In the genomic region with DNA sequence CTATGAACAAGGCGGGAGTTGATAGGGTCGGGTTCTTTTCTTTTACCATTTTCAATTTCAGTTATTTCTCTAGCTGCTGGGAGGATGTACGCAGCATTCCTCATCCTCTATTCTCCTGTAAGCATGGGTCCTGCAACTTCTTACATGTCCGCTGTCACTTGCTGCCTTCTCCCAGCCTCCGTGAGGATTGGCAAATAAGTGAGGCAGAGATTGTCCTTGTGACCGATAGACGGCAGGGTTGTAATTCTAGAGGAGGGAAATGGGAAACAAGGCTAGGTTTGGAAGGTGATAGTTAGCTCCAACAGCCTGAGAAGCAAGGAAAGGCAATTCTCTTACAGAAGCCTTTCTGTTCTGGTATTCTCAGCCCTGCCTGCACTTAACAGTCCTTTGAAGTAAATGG, we compare ENCODE assay signal across 19 mouse cellular contexts.
DNase-seq lines count a peak whose midpoint lies in the region; ATAC-seq and TF ChIP-seq lines count a peak whose summit lies in the region.
"Had no signal": no experiment of that assay in that cellular context is flagged by ENCODE, and none has a peak within 500 bp of the region (broad histone marks: within the 10 kb centered on the region; RNA-seq: fewer than 3 reads in every experiment).

No protein-coding gene starts in this region.

- no peaks in the 10 kb centered on the region for H3K36me3 ChIP-seq in lung, embryonic 14.5 days (ENCODE audit: insufficient read depth)
- H3K36me3 ChIP-seq: embryonic facial prominence, embryonic 12.5 days; embryonic facial prominence, embryonic 15.5 days; hindbrain, embryonic 12.5 days; hindbrain, embryonic 15.5 days had no signal

- TF ChIP-seq POLR2A in lung, adult 2 months (IDR thresholded peaks at IDR 0.05; ENCODE audit: borderline replicate concordance, extremely low read depth, low read depth, low read length), result no peak

- no peaks in the 10 kb centered on the region for H3K4me1 ChIP-seq in lung, embryonic 14.5 days (ENCODE audit: insufficient read depth)
- H3K4me1 ChIP-seq in lung, adult 2 months (ENCODE audit: control insufficient read depth, insufficient read depth, low read length), result no peaks in the 10 kb centered on the region
- H3K4me1 ChIP-seq: embryonic facial prominence, embryonic 12.5 days; embryonic facial prominence, embryonic 15.5 days; hindbrain, embryonic 12.5 days; hindbrain, embryonic 15.5 days had no signal

- H3K4me2 ChIP-seq in lung, embryonic 14.5 days, result no peak overlapping the region
- H3K4me2 ChIP-seq: embryonic facial prominence, embryonic 12.5 days; embryonic facial prominence, embryonic 15.5 days; heart, embryonic 11.5 days; hindbrain, embryonic 12.5 days; hindbrain, embryonic 15.5 days had no signal

- H3K27ac ChIP-seq in lung, embryonic 14.5 days (ENCODE audit: low read depth), result no peak overlapping the region
- H3K27ac ChIP-seq: embryonic facial prominence, embryonic 12.5 days; embryonic facial prominence, embryonic 15.5 days; gastrocnemius, adult 2 months; hindbrain, embryonic 12.5 days; hindbrain, embryonic 15.5 days had no signal

- no peak overlapping the region for H3K4me3 ChIP-seq in lung, embryonic 14.5 days (ENCODE audit: low read depth, low read length)
- no peak overlapping the region for H3K4me3 ChIP-seq in lung, adult 2 months (replicated peaks; ENCODE audit: extremely low read depth, low read depth, low read length)
- H3K4me3 ChIP-seq: embryonic facial prominence, embryonic 12.5 days; embryonic facial prominence, embryonic 15.5 days; gastrocnemius, adult 2 months; hindbrain, embryonic 12.5 days; hindbrain, embryonic 15.5 days had no signal

- no peak for ATAC-seq in lung, embryonic 14.5 days (ENCODE audit: insufficient read depth)

- H3K9ac ChIP-seq in lung, embryonic 14.5 days, result no peak overlapping the region
- H3K9ac ChIP-seq: embryonic facial prominence, embryonic 12.5 days; embryonic facial prominence, embryonic 15.5 days; forebrain, postnatal 0 days; hindbrain, embryonic 12.5 days; hindbrain, embryonic 15.5 days had no signal

- WGBS in lung, embryonic 14.5 days, result 52% methylated on average over 7 of the region's 7 CpGs
- 61% methylated on average over 7 of the region's 7 CpGs for WGBS in lung, adult 2 months

- DNase-seq in adrenal gland, adult (ENCODE audit: inconsistent age in 2 of 2, low spot score in 1 of 2), result peak; percentile 25 to 68
- DNase-seq in adrenal gland, adult 8-10 months, result no peak
- peak; percentile 9 for DNase-seq in embryo, embryonic 10 days (ENCODE audit: low spot score)
- DNase-seq in embryo, embryonic 10.5 days (ENCODE audit: low spot score), result no peak
- peak; percentile 25 for DNase-seq in lung, embryonic 14.5 days
- DNase-seq in lung, adult 2 months, result no peak
- DNase-seq: cerebellum, adult 11-12 months; cerebellum, adult 8-10 months; cerebellum, postnatal 10 days; cerebellum, postnatal 36 days; forebrain, postnatal 0 days; gastrocnemius, adult 2 months; gastrocnemius, postnatal 14 days; heart, adult 11 months had no signal

- peak; percentile 35; the same call in 1 of the 2 replicates for TF ChIP-seq CTCF in lung, embryonic 14.5 days (IDR thresholded peaks at IDR 0.05; ENCODE audit: low read depth)
- no peak for TF ChIP-seq CTCF in lung, adult 2 months (IDR thresholded peaks at IDR 0.05; ENCODE audit: insufficient read depth, low read length)

- H3K27me3 ChIP-seq in lung, embryonic 14.5 days (ENCODE audit: insufficient read depth, low read length), result no peaks in the 10 kb centered on the region
- H3K27me3 ChIP-seq: embryonic facial prominence, embryonic 12.5 days; embryonic facial prominence, embryonic 15.5 days; hindbrain, embryonic 12.5 days; hindbrain, embryonic 15.5 days had no signal

- no peaks in the 10 kb centered on the region for H3K9me3 ChIP-seq in lung, embryonic 14.5 days (ENCODE audit: low read depth, low read length)
- H3K9me3 ChIP-seq: embryonic facial prominence, embryonic 12.5 days; embryonic facial prominence, embryonic 15.5 days; hindbrain, embryonic 12.5 days; hindbrain, embryonic 15.5 days had no signal

Comparison
In these comparisons a context has a peak if more than half of its experiments do, and no peak if none do; other contexts are left out.
1. DNase-seq: peak in adrenal gland, adult (2 of 2), embryo, embryonic 10 days (single experiment) and lung, embryonic 14.5 days (single experiment); none in adrenal gland, adult 8-10 months (single experiment), embryo, embryonic 10.5 days (single experiment) and lung, adult 2 months (single experiment).